Mouse (Mus musculus) erythroblast, embryonic 14.5 days (primary cell): ENCODE measurements around the gene Rps10.

ENCODE experiments used
- GATA1 ChIP-seq: IDR thresholded peaks from 2 replicates; pipeline ENCODE4 v1.6.1; 2012; ENCODE audit warnings: low read length, inconsistent platforms, mixed read lengths
- TAL1 ChIP-seq: IDR thresholded peaks from 3 replicates; pipeline ENCODE4 v1.6.1; 2012; ENCODE audit warnings: low read length, inconsistent platforms, mixed read lengths

DNA sequence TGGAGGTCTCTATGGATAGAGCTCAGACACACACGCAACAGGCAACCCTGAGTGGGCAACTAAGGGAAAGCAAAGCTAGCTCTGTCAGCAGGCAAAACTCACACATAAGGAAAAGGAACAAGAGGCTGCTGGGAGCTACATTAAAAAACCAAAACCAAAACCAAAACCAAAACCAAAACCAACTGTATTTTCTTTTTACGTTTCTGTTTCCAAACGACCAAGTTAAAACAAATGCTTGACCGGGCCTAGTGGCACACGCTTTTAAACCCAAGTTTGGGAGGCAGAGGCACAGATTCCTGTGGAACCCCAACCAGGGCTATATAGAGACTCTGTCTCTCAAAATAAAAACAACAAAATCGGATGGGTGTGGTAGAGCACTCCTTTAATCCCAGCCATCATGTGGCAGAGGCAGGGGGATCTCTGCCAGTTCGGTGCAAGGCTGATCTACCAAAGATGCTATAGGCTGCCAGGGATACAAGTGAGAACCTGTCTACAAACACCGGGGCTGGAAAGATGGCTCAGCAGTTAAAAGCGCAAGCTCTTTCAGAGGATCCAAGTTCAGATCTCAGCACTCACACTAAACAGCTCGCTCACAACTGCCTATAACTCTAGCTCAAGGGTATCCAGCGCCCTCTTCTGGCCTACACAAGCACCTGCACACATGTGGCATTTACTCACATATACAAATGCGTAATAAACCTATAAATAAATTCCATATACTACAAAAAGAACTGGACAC is 44.5 kb downstream of the Rps10 start:
- TF ChIP-seq TAL1, result no peak
- no peak for TF ChIP-seq GATA1
